Mouse (Mus musculus) liver, adult 2 months (tissue): ENCODE data around the gene Mrpl38.

Experiments
- CTCF ChIP-seq: fragments of 200-500 bp; IDR thresholded peaks from 2 replicates; pipeline ENCODE4 v1.5.1; 2011; ENCODE audit warnings: low read depth, low read length, control low read depth
- POLR2A ChIP-seq: fragments of 200-500 bp; IDR thresholded peaks from 2 replicates; pipeline ENCODE4 v1.6.1; 2011; ENCODE audit warnings: low read length, control low read depth; ENCODE audit not compliant: insufficient read depth; ENCODE audit errors: extremely low read depth

DNA sequence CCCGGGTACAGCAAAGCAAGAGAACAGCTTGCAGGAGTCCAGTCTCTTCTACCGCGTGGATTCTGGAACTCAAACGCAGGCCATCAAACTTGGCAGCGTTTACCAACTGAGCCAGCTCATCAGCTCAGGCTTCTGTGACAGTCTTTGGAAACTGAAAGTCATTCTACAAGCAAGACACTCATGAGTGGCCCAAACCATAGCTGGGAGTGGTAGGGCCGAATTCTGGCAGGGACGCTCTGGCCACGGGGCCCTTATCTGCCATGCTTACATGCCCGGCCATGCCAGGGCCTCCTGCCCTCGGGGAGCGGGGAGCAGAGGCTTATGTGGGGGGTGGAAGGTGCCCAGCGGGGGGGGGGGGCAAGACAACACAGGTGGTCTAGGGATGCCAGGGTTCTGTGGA, 35.1 kb downstream of the Mrpl38 start:
- no peak for TF ChIP-seq CTCF
- TF ChIP-seq POLR2A = no peak
